Mouse (Mus musculus): ENCODE measurements around the gene Lbh. TPM values are rescaled to one million over a fixed set of nuclear protein-coding genes. Genes with fewer than 3 reads are reported as not detected.

Gene Lbh
- polyA plus RNA-seq, 1 experiment from 2014 or later = 8.7 TPM

- Histone ChIP-seq H3K9me3 (replicated peaks; ENCODE audit: control insufficient read depth, low read length) (peaks cover 3% of the 10 kb centered on the region; the same call in 1 of the 2 replicates), H3K4me1 (ENCODE audit: control insufficient read depth, insufficient read depth, low read length) (no peaks in the 10 kb centered on the region), H3K27me3 (replicated peaks; ENCODE audit: control insufficient read depth, insufficient read depth, low read length) (no peaks in the 10 kb centered on the region), H3K9ac (ENCODE audit: low read length) (no peak overlapping the region), H3K4me2 (ENCODE audit: low read length) (no peak overlapping the region), H3K36me3 (ENCODE audit: control insufficient read depth, insufficient read depth, low read length) (peaks cover 37% of the 10 kb centered on the region), H3K27ac (ENCODE audit: low read depth, low read length) (no peak overlapping the region), H3K4me3 (ENCODE audit: low read depth, low read length) (no peak overlapping the region)
- no peak for ATAC-seq
- WGBS = 90% methylated on average over 11 of the region's 11 CpGs
- no peak for DNase-seq (ENCODE audit: low spot score)
Measured at GRCm38 (mm10) chr17:72938026-72938795, 20.1 kb downstream of the Lbh start.

- no peak for ATAC-seq
Measured at GRCm38 (mm10) chr17:72938871-72939568, 20.9 kb downstream of the Lbh start.

DNA sequence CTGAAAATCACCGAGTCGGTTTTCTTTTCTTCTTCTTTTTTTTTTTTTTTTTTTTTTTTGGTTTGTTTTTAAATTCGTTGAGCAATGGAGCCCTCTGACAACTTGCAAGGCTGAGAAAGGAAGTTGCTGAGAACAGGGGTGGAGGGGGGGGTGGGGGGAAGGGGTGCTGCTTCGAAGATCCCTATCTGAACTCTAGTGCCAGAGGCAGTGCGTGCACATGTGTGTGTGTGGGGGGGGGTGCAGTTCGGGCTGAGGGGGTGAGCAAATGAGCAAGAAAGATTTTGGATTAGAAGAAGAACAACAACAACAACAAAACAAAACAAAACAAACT, 21.4 kb downstream of the Lbh start:
- DNase-seq (ENCODE audit: low spot score) (no peak), ATAC-seq (no peak)
- Histone ChIP-seq H3K27me3 (replicated peaks; ENCODE audit: control insufficient read depth, insufficient read depth, low read length) (no peaks in the 10 kb centered on the region), H3K9ac (ENCODE audit: low read length) (no peak overlapping the region), H3K4me3 (ENCODE audit: low read depth, low read length) (no peak overlapping the region), H3K36me3 (ENCODE audit: control insufficient read depth, insufficient read depth, low read length) (peaks cover 37% of the 10 kb centered on the region), H3K4me2 (ENCODE audit: low read length) (no peak overlapping the region), H3K9me3 (replicated peaks; ENCODE audit: control insufficient read depth, low read length) (peaks cover 3% of the 10 kb centered on the region; the same call in 1 of the 2 replicates), H3K27ac (ENCODE audit: low read depth, low read length) (no peak overlapping the region), H3K4me1 (ENCODE audit: control insufficient read depth, insufficient read depth, low read length) (no peaks in the 10 kb centered on the region)
- WGBS = 92% methylated on average over 6 of the region's 6 CpGs

More at GRCm38 (mm10) chr17:72938871-72939568, 20.9 kb downstream of the Lbh start:
- no peak overlapping the region for H3K27ac ChIP-seq (ENCODE audit: low read depth, low read length)
- no peak overlapping the region for H3K4me2 ChIP-seq (ENCODE audit: low read length)
- H3K27me3 ChIP-seq (replicated peaks; ENCODE audit: control insufficient read depth, insufficient read depth, low read length) = no peaks in the 10 kb centered on the region
- H3K4me3 ChIP-seq (ENCODE audit: low read depth, low read length) = no peak overlapping the region
- WGBS = 90% methylated on average over 15 of the region's 15 CpGs
- no peak overlapping the region for H3K9ac ChIP-seq (ENCODE audit: low read length)
- H3K9me3 ChIP-seq (replicated peaks; ENCODE audit: control insufficient read depth, low read length) = peaks cover 3% of the 10 kb centered on the region; the same call in 1 of the 2 replicates
- DNase-seq (ENCODE audit: low spot score) = no peak
- H3K36me3 ChIP-seq (ENCODE audit: control insufficient read depth, insufficient read depth, low read length) = peaks cover 37% of the 10 kb centered on the region
- H3K4me1 ChIP-seq (ENCODE audit: control insufficient read depth, insufficient read depth, low read length) = no peaks in the 10 kb centered on the region

GRCm38 (mm10) chr17:72944368-72944767, 26.3 kb downstream of the Lbh start:
- DNase-seq (ENCODE audit: low spot score) (no peak), ATAC-seq (no peak)
- no peaks in the 10 kb centered on the region for H3K4me1 ChIP-seq (ENCODE audit: control insufficient read depth, insufficient read depth, low read length)
- H3K27me3 ChIP-seq (replicated peaks; ENCODE audit: control insufficient read depth, insufficient read depth, low read length) = no peaks in the 10 kb centered on the region
- H3K9me3 ChIP-seq (replicated peaks; ENCODE audit: control insufficient read depth, low read length) = peaks cover 3% of the 10 kb centered on the region; the same call in 1 of the 2 replicates
- H3K4me2 ChIP-seq (ENCODE audit: low read length) = no peak overlapping the region
- peaks cover 25% of the 10 kb centered on the region for H3K36me3 ChIP-seq (ENCODE audit: control insufficient read depth, insufficient read depth, low read length)
- H3K9ac ChIP-seq (ENCODE audit: low read length) = no peak overlapping the region
- no peak overlapping the region for H3K27ac ChIP-seq (ENCODE audit: low read depth, low read length)
- no peak overlapping the region for H3K4me3 ChIP-seq (ENCODE audit: low read depth, low read length)
- WGBS = 90% methylated on average over 5 of the region's 5 CpGs

DNA sequence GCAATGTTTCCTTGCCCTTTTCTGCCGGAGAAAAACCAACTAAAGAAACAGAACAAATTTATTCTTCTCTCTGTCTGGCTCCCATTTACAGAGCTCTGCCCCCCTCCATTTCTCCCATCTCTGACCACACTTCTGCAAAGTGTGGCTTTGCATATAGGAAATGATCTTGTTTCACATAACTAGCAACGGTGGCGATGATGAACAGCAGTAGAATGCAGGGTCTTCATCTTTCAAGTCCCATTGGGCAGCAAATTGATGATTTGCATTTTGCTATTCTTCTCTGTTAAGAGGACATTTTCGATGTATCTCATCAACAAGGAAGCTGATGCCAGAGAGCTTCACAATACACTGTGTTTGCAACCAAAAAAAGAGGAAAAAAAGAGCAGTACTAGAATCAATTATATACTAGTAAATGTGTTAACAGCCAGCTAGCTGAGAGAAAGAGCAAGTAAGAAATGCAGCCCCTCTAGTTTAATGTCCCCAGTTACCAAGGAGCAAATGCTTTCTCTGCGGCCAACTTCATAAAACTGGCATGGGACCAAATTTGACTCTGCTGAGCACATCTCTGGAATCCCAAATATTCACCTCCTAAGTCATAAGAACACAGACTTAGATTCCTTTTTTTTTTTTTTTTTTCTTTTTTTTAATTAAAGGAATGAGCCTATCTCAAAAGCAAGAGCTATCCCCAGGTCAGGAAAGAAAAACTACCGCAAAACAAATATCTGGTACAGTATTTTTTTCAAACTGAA, 29.2 kb downstream of the Lbh start:
- Histone ChIP-seq H3K9ac (ENCODE audit: low read length) (no peak overlapping the region), H3K27ac (ENCODE audit: low read depth, low read length) (no peak overlapping the region), H3K4me2 (ENCODE audit: low read length) (no peak overlapping the region), H3K4me3 (ENCODE audit: low read depth, low read length) (no peak overlapping the region), H3K9me3 (replicated peaks; ENCODE audit: control insufficient read depth, low read length) (no peaks in the 10 kb centered on the region; the same call in 1 of the 2 replicates), H3K4me1 (ENCODE audit: control insufficient read depth, insufficient read depth, low read length) (no peaks in the 10 kb centered on the region), H3K27me3 (replicated peaks; ENCODE audit: control insufficient read depth, insufficient read depth, low read length) (no peaks in the 10 kb centered on the region), H3K36me3 (ENCODE audit: control insufficient read depth, insufficient read depth, low read length) (0 out of 2 replicates have a peak, but pooled peaks cover 2% of the 10 kb centered on the region)
- DNase-seq (ENCODE audit: low spot score) (no peak), ATAC-seq (no peak)
- 86% methylated on average over 6 of the region's 6 CpGs for WGBS

DNA sequence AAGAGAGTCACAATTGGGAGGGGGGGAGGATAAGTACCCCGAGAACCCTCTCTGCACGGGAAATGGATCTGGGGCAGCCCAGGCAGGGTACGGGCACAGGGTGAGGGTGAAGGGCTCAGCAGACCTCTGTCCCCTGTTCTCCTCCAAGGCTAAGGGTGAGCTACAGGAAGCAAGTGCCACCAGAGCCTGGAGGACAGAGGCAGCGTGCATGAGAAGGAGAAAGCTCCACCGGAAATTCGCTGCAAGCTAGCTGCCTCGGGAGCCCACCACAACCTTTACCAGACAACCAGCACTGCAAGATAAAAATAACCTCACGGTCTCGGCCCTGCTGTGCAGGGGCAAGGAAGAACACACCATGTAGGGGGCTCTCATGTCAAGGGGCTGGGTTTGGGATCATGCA, 30.0 kb downstream of the Lbh start:
- ATAC-seq (no peak), DNase-seq (ENCODE audit: low spot score) (no peak)
- no peaks in the 10 kb centered on the region for H3K27me3 ChIP-seq (replicated peaks; ENCODE audit: control insufficient read depth, insufficient read depth, low read length)
- no peak overlapping the region for H3K4me2 ChIP-seq (ENCODE audit: low read length)
- no peaks in the 10 kb centered on the region for H3K36me3 ChIP-seq (ENCODE audit: control insufficient read depth, insufficient read depth, low read length)
- no peaks in the 10 kb centered on the region; the same call in 1 of the 2 replicates for H3K9me3 ChIP-seq (replicated peaks; ENCODE audit: control insufficient read depth, low read length)
- no peak overlapping the region for H3K4me3 ChIP-seq (ENCODE audit: low read depth, low read length)
- H3K4me1 ChIP-seq (ENCODE audit: control insufficient read depth, insufficient read depth, low read length) = no peaks in the 10 kb centered on the region
- no peak overlapping the region for H3K9ac ChIP-seq (ENCODE audit: low read length)
- H3K27ac ChIP-seq (ENCODE audit: low read depth, low read length) = no peak overlapping the region
- WGBS = 91% methylated on average over 9 of the region's 9 CpGs

GRCm38 (mm10) chr17:72949247-72949701, 31.2 kb downstream of the Lbh start:
- no peak overlapping the region for H3K4me2 ChIP-seq (ENCODE audit: low read length)
- H3K9me3 ChIP-seq (replicated peaks; ENCODE audit: control insufficient read depth, low read length) = no peaks in the 10 kb centered on the region
- no peak overlapping the region for H3K9ac ChIP-seq (ENCODE audit: low read length)
- 82% methylated on average over 7 of the region's 7 CpGs for WGBS
- no peak for DNase-seq (ENCODE audit: low spot score)
- H3K27ac ChIP-seq (ENCODE audit: low read depth, low read length) = no peak overlapping the region
- H3K4me3 ChIP-seq (ENCODE audit: low read depth, low read length) = no peak overlapping the region
- H3K27me3 ChIP-seq (replicated peaks; ENCODE audit: control insufficient read depth, insufficient read depth, low read length) = no peaks in the 10 kb centered on the region
- no peak for ATAC-seq
- no peaks in the 10 kb centered on the region for H3K4me1 ChIP-seq (ENCODE audit: control insufficient read depth, insufficient read depth, low read length)
- H3K36me3 ChIP-seq (ENCODE audit: control insufficient read depth, insufficient read depth, low read length) = no peaks in the 10 kb centered on the region

GRCm38 (mm10) chr17:72951331-72951730, 33.2 kb downstream of the Lbh start:
- no peak for ATAC-seq
- WGBS = 85% methylated on average over 6 of the region's 6 CpGs

More at GRCm38 (mm10) chr17:72951331-72951730, 33.2 kb downstream of the Lbh start:
- DNase-seq (ENCODE audit: low spot score) = no peak
- H3K27me3 ChIP-seq (replicated peaks; ENCODE audit: control insufficient read depth, insufficient read depth, low read length) = no peaks in the 10 kb centered on the region
- H3K9me3 ChIP-seq (replicated peaks; ENCODE audit: control insufficient read depth, low read length) = no peaks in the 10 kb centered on the region
- H3K36me3 ChIP-seq (ENCODE audit: control insufficient read depth, insufficient read depth, low read length) = no peaks in the 10 kb centered on the region
- no peak overlapping the region for H3K4me2 ChIP-seq (ENCODE audit: low read length)
- no peaks in the 10 kb centered on the region for H3K4me1 ChIP-seq (ENCODE audit: control insufficient read depth, insufficient read depth, low read length)
- H3K4me3 ChIP-seq (ENCODE audit: low read depth, low read length) = no peak overlapping the region
- no peak overlapping the region for H3K9ac ChIP-seq (ENCODE audit: low read length)
- no peak overlapping the region for H3K27ac ChIP-seq (ENCODE audit: low read depth, low read length)
